Mouse (Mus musculus): ENCODE data around the gene Ttc34. TPM values are rescaled to one million over a fixed set of nuclear protein-coding genes. Genes with fewer than 3 reads are reported as not detected.

Gene Ttc34
- polyA plus RNA-seq, 1 experiment, result not detected

DNA sequence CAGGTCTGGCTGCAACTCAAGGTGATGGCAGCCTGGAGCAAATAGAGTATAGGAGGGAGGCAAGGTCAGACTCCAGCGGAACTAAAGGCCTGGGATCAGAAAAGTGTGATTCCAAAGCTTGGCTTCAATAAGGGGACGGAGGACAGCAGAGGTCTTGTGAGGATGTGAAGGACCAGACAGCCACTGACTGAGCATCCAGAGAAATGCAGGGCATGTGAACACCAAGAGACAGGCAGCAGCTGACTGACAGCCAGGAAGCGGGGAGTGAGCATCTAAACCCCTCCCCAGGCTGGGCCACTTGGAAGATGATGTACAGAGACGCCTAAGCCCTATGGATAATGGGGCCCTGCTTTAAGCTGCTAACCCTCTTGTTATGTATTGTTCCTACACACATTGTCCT is 33.5 kb downstream of the Ttc34 start:
- TF ChIP-seq MAX (IDR thresholded peaks at IDR 0.05; ENCODE audit: low read depth) (no peak), REST (IDR thresholded peaks at IDR 0.05; ENCODE audit: insufficient read depth, insufficient read length) (no peak), POLR2A (IDR thresholded peaks at IDR 0.05; ENCODE audit: insufficient read length, low read depth) (no peak), TCF3 (IDR thresholded peaks at IDR 0.05; ENCODE audit: insufficient read length, low read depth) (no peak), TCF12 (IDR thresholded peaks at IDR 0.05; ENCODE audit: insufficient read depth, poor library complexity, severe bottlenecking) (no peak), SRF (IDR thresholded peaks at IDR 0.05; ENCODE audit: control insufficient read depth, insufficient read length, low read depth) (no peak)
- Histone ChIP-seq H3K27me3 (ENCODE audit: control insufficient read depth, insufficient read depth, insufficient read length) (peaks cover 27% of the 10 kb centered on the region), H3K36me3 (ENCODE audit: control insufficient read depth, insufficient read depth) (no peaks in the 10 kb centered on the region), H3K79me2 (ENCODE audit: control insufficient read depth, insufficient read depth) (no peaks in the 10 kb centered on the region), H3K4me2 (ENCODE audit: low read depth) (no peak overlapping the region), H3K4me3 (no peak overlapping the region), H3ac (ENCODE audit: control insufficient read depth, insufficient read length) (no peak overlapping the region)

- Histone ChIP-seq H3K4me2 (ENCODE audit: low read depth) (no peak overlapping the region), H3K4me3 (no peak overlapping the region), H3K36me3 (ENCODE audit: control insufficient read depth, insufficient read depth) (no peaks in the 10 kb centered on the region), H3K27me3 (ENCODE audit: control insufficient read depth, insufficient read depth, insufficient read length) (peaks cover 27% of the 10 kb centered on the region), H3ac (ENCODE audit: control insufficient read depth, insufficient read length) (no peak overlapping the region), H3K79me2 (ENCODE audit: control insufficient read depth, insufficient read depth) (no peaks in the 10 kb centered on the region)
- TF ChIP-seq CEBPB (IDR thresholded peaks at IDR 0.05; ENCODE audit: insufficient read depth, poor library complexity, severe bottlenecking) (no peak), POLR2A (IDR thresholded peaks at IDR 0.05; ENCODE audit: insufficient read length, low read depth) (no peak), USF1 (IDR thresholded peaks at IDR 0.05; ENCODE audit: low read depth) (no peak), MAX (IDR thresholded peaks at IDR 0.05; ENCODE audit: low read depth) (no peak), E2F4 (IDR thresholded peaks at IDR 0.05; ENCODE audit: insufficient read depth) (no peak), TCF12 (IDR thresholded peaks at IDR 0.05; ENCODE audit: insufficient read depth, poor library complexity, severe bottlenecking) (no peak)
Observed at GRCm38 (mm10) chr4:154871757-154872251, 34.5 kb downstream of the Ttc34 start.

- no peak overlapping the region for H3ac ChIP-seq (ENCODE audit: control insufficient read depth, insufficient read length)
- no peaks in the 10 kb centered on the region for H3K36me3 ChIP-seq (ENCODE audit: control insufficient read depth, insufficient read depth)
- H3K4me3 ChIP-seq, result no peak overlapping the region
- TF ChIP-seq SRF (IDR thresholded peaks at IDR 0.05; ENCODE audit: control insufficient read depth, insufficient read length, low read depth) (no peak), MYOD1 (IDR thresholded peaks at IDR 0.05; ENCODE audit: control insufficient read depth in 1 of 3, insufficient read length in 2 of 3, low read depth in 2 of 3) (no peak), REST (IDR thresholded peaks at IDR 0.05; ENCODE audit: insufficient read depth, insufficient read length) (no peak), CEBPB (IDR thresholded peaks at IDR 0.05; ENCODE audit: insufficient read depth, poor library complexity, severe bottlenecking) (no peak), MYOG (IDR thresholded peaks at IDR 0.05; ENCODE audit: control insufficient read depth in 1 of 3, insufficient read depth in 1 of 3, insufficient read length in 2 of 3, low read depth in 2 of 3) (no peak), E2F4 (IDR thresholded peaks at IDR 0.05; ENCODE audit: insufficient read depth) (no peak), MAX (IDR thresholded peaks at IDR 0.05; ENCODE audit: low read depth) (no peak), TCF3 (IDR thresholded peaks at IDR 0.05; ENCODE audit: insufficient read length, low read depth) (no peak), POLR2AphosphoS2 (IDR thresholded peaks at IDR 0.05; ENCODE audit: insufficient read length, low read depth) (no peak), TCF12 (IDR thresholded peaks at IDR 0.05; ENCODE audit: insufficient read depth, poor library complexity, severe bottlenecking) (no peak), POLR2A (IDR thresholded peaks at IDR 0.05; ENCODE audit: insufficient read length, low read depth) (no peak), USF1 (IDR thresholded peaks at IDR 0.05; ENCODE audit: low read depth) (no peak)
- H3K79me2 ChIP-seq (ENCODE audit: control insufficient read depth, insufficient read depth), result no peaks in the 10 kb centered on the region
- peaks cover 19% of the 10 kb centered on the region for H3K27me3 ChIP-seq (ENCODE audit: control insufficient read depth, insufficient read depth, insufficient read length)
- no peak overlapping the region for H3K4me2 ChIP-seq (ENCODE audit: low read depth)
Observed at GRCm38 (mm10) chr4:154873186-154873585, 35.9 kb downstream of the Ttc34 start.

GRCm38 (mm10) chr4:154877864-154878548 is 40.7 kb downstream of the Ttc34 start:
- Histone ChIP-seq H3K36me3 (ENCODE audit: control insufficient read depth, insufficient read depth) (no peaks in the 10 kb centered on the region), H3K27me3 (ENCODE audit: control insufficient read depth, insufficient read depth, insufficient read length) (peaks cover 8% of the 10 kb centered on the region), H3ac (ENCODE audit: control insufficient read depth, insufficient read length) (no peak overlapping the region), H3K4me3 (no peak overlapping the region), H3K79me2 (ENCODE audit: control insufficient read depth, insufficient read depth) (no peaks in the 10 kb centered on the region), H3K4me2 (ENCODE audit: low read depth) (no peak overlapping the region)
- TF ChIP-seq POLR2A (IDR thresholded peaks at IDR 0.05; ENCODE audit: insufficient read length, low read depth), result peak; percentile 53
- peak; percentile 36 for TF ChIP-seq POLR2AphosphoS2 (IDR thresholded peaks at IDR 0.05; ENCODE audit: insufficient read length, low read depth)
- no peak for TF ChIP-seq E2F4 (IDR thresholded peaks at IDR 0.05; ENCODE audit: insufficient read depth)

DNA sequence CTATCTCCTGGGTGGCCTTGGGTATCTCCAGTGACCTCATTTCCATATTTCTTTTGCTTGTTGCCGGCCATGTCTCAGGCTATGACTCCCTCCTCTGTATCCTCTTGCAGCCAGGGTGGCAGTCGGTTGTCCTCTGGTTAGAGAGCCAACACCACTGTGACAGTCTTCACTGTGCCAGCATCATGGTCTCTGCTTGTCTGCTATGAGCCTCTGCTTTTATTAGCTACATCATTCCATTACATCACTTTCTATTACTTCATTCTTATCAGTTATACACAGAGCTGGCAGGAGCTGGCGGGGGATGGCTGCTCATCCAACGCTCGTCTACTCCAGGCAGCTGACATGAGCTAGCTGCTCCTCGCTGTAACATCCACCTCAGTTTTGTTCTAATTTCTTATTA is 43.5 kb downstream of the Ttc34 start:
- no peak overlapping the region for H3K4me2 ChIP-seq (ENCODE audit: low read depth)
- peaks cover 11% of the 10 kb centered on the region for H3K27me3 ChIP-seq (ENCODE audit: control insufficient read depth, insufficient read depth, insufficient read length)
- H3K36me3 ChIP-seq (ENCODE audit: control insufficient read depth, insufficient read depth), result no peaks in the 10 kb centered on the region
- H3K4me3 ChIP-seq, result no peak overlapping the region
- TF ChIP-seq E2F4 (IDR thresholded peaks at IDR 0.05; ENCODE audit: insufficient read depth) (no peak), POLR2AphosphoS2 (IDR thresholded peaks at IDR 0.05; ENCODE audit: insufficient read length, low read depth) (no peak), TCF3 (IDR thresholded peaks at IDR 0.05; ENCODE audit: insufficient read length, low read depth) (no peak), MYOD1 (IDR thresholded peaks at IDR 0.05; ENCODE audit: control insufficient read depth in 1 of 3, insufficient read length in 2 of 3, low read depth in 2 of 3) (no peak), CEBPB (IDR thresholded peaks at IDR 0.05; ENCODE audit: insufficient read depth, poor library complexity, severe bottlenecking) (no peak), REST (IDR thresholded peaks at IDR 0.05; ENCODE audit: insufficient read depth, insufficient read length) (no peak), POLR2A (IDR thresholded peaks at IDR 0.05; ENCODE audit: insufficient read length, low read depth) (no peak), SRF (IDR thresholded peaks at IDR 0.05; ENCODE audit: control insufficient read depth, insufficient read length, low read depth) (no peak), USF1 (IDR thresholded peaks at IDR 0.05; ENCODE audit: low read depth) (no peak), TCF12 (IDR thresholded peaks at IDR 0.05; ENCODE audit: insufficient read depth, poor library complexity, severe bottlenecking) (no peak), MYOG (IDR thresholded peaks at IDR 0.05; ENCODE audit: control insufficient read depth in 1 of 3, insufficient read depth in 1 of 3, insufficient read length in 2 of 3, low read depth in 2 of 3) (no peak), MAX (IDR thresholded peaks at IDR 0.05; ENCODE audit: low read depth) (no peak)
- no peak overlapping the region for H3ac ChIP-seq (ENCODE audit: control insufficient read depth, insufficient read length)
- H3K79me2 ChIP-seq (ENCODE audit: control insufficient read depth, insufficient read depth), result no peaks in the 10 kb centered on the region

Measured in myocyte (in vitro differentiated cells).